Mouse (Mus musculus): ENCODE data around the gene Tmco1. TPM values are rescaled to one million over a fixed set of nuclear protein-coding genes. Genes with fewer than 3 reads are reported as not detected.
A peak's percentile ranks its signal among the peaks of the same experiment; 100 is the strongest.
"Not testable (repeated sequence)": the region's sequence is repeated elsewhere in the genome, so short reads cannot be mapped to it uniquely, and the experiment has no call there.

Tmco1 gene
- total RNA-seq, 2 experiments from 2014 or later = 107 to 109 TPM

GRCm38 (mm10) chr1:167336398-167336797 is 28.2 kb downstream of the Tmco1 start:
- DNase-seq = no peak

- peak; percentile 90 for DNase-seq
These were observed 29.4 kb downstream of the Tmco1 start for GRCm38 (mm10) chr1:167337463-167338095.

- no peak for DNase-seq
These were observed 31.1 kb downstream of the Tmco1 start for GRCm38 (mm10) chr1:167339177-167339781.

- DNase-seq = no peak
These were observed 32.1 kb downstream of the Tmco1 start for GRCm38 (mm10) chr1:167340111-167340787.

- DNase-seq = no peak
These were observed 32.8 kb downstream of the Tmco1 start for GRCm38 (mm10) chr1:167340910-167341528.

GRCm38 (mm10) chr1:167342831-167343230 is 34.7 kb downstream of the Tmco1 start:
- no peak for DNase-seq

GRCm38 (mm10) chr1:167345994-167346520 is 37.9 kb downstream of the Tmco1 start:
- DNase-seq = not testable (repeated sequence)

- not testable (repeated sequence) for DNase-seq
These were observed 41.0 kb downstream of the Tmco1 start for GRCm38 (mm10) chr1:167349206-167349605.

- DNase-seq = peak; percentile 95
These were observed 41.8 kb downstream of the Tmco1 start, which contains the start of gene Aldh9a1 for GRCm38 (mm10) chr1:167349815-167350596. Aldh9a1 (plus strand) TSS chr1:167349991.

- DNase-seq = no peak
These were observed 42.6 kb downstream of the Tmco1 start for GRCm38 (mm10) chr1:167350597-167351415.

GRCm38 (mm10) chr1:167352403-167352802 is 44.2 kb downstream of the Tmco1 start:
- no peak for DNase-seq

- no peak for DNase-seq
These were observed 49.2 kb downstream of the Tmco1 start for GRCm38 (mm10) chr1:167357387-167357786.

- DNase-seq = no peak
These were observed 50.6 kb downstream of the Tmco1 start for GRCm38 (mm10) chr1:167358731-167359130.

GRCm38 (mm10) chr1:167360268-167360667 is 52.1 kb downstream of the Tmco1 start:
- DNase-seq = no peak

- no peak for DNase-seq
These were observed 54.6 kb downstream of the Tmco1 start for GRCm38 (mm10) chr1:167362819-167363218.

- DNase-seq = no peak
These were observed 55.1 kb downstream of the Tmco1 start for GRCm38 (mm10) chr1:167363322-167363721.

GRCm38 (mm10) chr1:167365808-167366207 is 57.6 kb downstream of the Tmco1 start:
- DNase-seq = no peak

GRCm38 (mm10) chr1:167366621-167367020 is 58.4 kb downstream of the Tmco1 start:
- DNase-seq = no peak

GRCm38 (mm10) chr1:167368018-167368417 is 59.8 kb downstream of the Tmco1 start:
- no peak for DNase-seq

GRCm38 (mm10) chr1:167368513-167368912 is 60.3 kb downstream of the Tmco1 start:
- no peak for DNase-seq

- peak; percentile 90 for DNase-seq
These were observed 61.7 kb downstream of the Tmco1 start for GRCm38 (mm10) chr1:167369905-167370304.
